Mouse (Mus musculus) monocyte, adult 2 months (primary cell): Measurements from ENCODE around the gene Tmem163.

Experiments used
- DNase-seq, 2 experiments: peaks; one replicate each; pipeline ENCODE4 v3.0.0; 2022; ENCODE audit warnings: low spot score in 2 of 2, low read depth in 1 of 2

The Tmem163 gene

GRCm38 (mm10) chr1:127661118-127662012 lies 18.0 kb downstream of the Tmem163 start:
- no peak for DNase-seq

- no peak for DNase-seq
Measured at GRCm38 (mm10) chr1:127651564-127651963, 27.8 kb downstream of the Tmem163 start.

GRCm38 (mm10) chr1:127642976-127643769 lies 36.2 kb downstream of the Tmem163 start:
- DNase-seq = no peak

- DNase-seq = no peak
Measured at GRCm38 (mm10) chr1:127637917-127638316, 41.4 kb downstream of the Tmem163 start.

GRCm38 (mm10) chr1:127627151-127627550 lies 52.2 kb downstream of the Tmem163 start:
- no peak for DNase-seq

GRCm38 (mm10) chr1:127625577-127626362 lies 53.6 kb downstream of the Tmem163 start:
- no peak for DNase-seq

GRCm38 (mm10) chr1:127622349-127622748 lies 57.0 kb downstream of the Tmem163 start:
- no peak for DNase-seq

- DNase-seq = no peak
Measured at GRCm38 (mm10) chr1:127619036-127619435, 60.3 kb downstream of the Tmem163 start.

GRCm38 (mm10) chr1:127610378-127610777 lies 69.0 kb downstream of the Tmem163 start:
- DNase-seq = no peak

- DNase-seq = no peak
Measured at GRCm38 (mm10) chr1:127609814-127610213, 69.5 kb downstream of the Tmem163 start.

- no peak for DNase-seq
Measured at GRCm38 (mm10) chr1:127608326-127608725, 71.0 kb downstream of the Tmem163 start.

- DNase-seq = no peak
Measured at GRCm38 (mm10) chr1:127603697-127604631, 75.4 kb downstream of the Tmem163 start.

- DNase-seq = no peak
Measured at GRCm38 (mm10) chr1:127596143-127596542, 83.2 kb downstream of the Tmem163 start.

GRCm38 (mm10) chr1:127595735-127596134 lies 83.6 kb downstream of the Tmem163 start:
- DNase-seq = no peak

- no peak for DNase-seq
Measured at GRCm38 (mm10) chr1:127589542-127589941, 89.8 kb downstream of the Tmem163 start.

- no peak for DNase-seq
Measured at GRCm38 (mm10) chr1:127587071-127587470, 92.3 kb downstream of the Tmem163 start.

- no peak for DNase-seq
Measured at GRCm38 (mm10) chr1:127586156-127586555, 93.2 kb downstream of the Tmem163 start.

- no peak for DNase-seq
Measured at GRCm38 (mm10) chr1:127577981-127578380, 101.4 kb downstream of the Tmem163 start.

- DNase-seq = no peak
Measured at GRCm38 (mm10) chr1:127577083-127577482, 102.3 kb downstream of the Tmem163 start.

GRCm38 (mm10) chr1:127576563-127576962 lies 102.8 kb downstream of the Tmem163 start:
- no peak for DNase-seq
